Mouse (Mus musculus): ENCODE results near the gene Map4k1.

GRCm38 (mm10) chr7:28961927-28962670 is 19.8 kb upstream of the Map4k1 start, which contains the start of gene Actn4:
- TF ChIP-seq GATA1 (IDR thresholded peaks at IDR 0.05; ENCODE audit: low read length) (no peak), TAL1 (IDR thresholded peaks at IDR 0.05; ENCODE audit: low read length) (no peak)
